Mouse (Mus musculus) forebrain, embryonic 11.5 days (tissue): ENCODE data around the gene Uri1. TPM values are rescaled to one million over a fixed set of nuclear protein-coding genes. Genes with fewer than 3 reads are reported as not detected.

Experiments used
- ATAC-seq: fragments of 200-750 bp; cut with Nextera tagmentation; replicated peaks from 2 replicates; pipeline ENCODE4 v1.8.0; 2017; ENCODE audit warnings: moderate TSS enrichment; ENCODE audit not compliant: low FRiP score
- DNase-seq: peaks from one replicate; pipeline ENCODE4 v3.0.0-alpha.2; 2017; ENCODE audit warnings: low spot score
- H3K27ac ChIP-seq: fragments of 300-500 bp; sonication (generic); 2 replicates; pipeline ENCODE4 v1.5.1; 2014; ENCODE audit warnings: low read depth, low read length
- H3K27me3 ChIP-seq: fragments of 300-500 bp; sonication (generic); 2 replicates; pipeline ENCODE4 v1.6.1; 2014; ENCODE audit warnings: mild to moderate bottlenecking, low read length, mixed read lengths; ENCODE audit not compliant: control insufficient read depth, insufficient read depth
- H3K36me3 ChIP-seq: fragments of 300-500 bp; sonication (generic); 2 replicates; pipeline ENCODE4 v1.6.1; 2014; ENCODE audit warnings: mild to moderate bottlenecking, low read length, moderate library complexity, mixed read lengths; ENCODE audit not compliant: control insufficient read depth, insufficient read depth
- H3K4me1 ChIP-seq: fragments of 300-500 bp; sonication (generic); replicated peaks from 2 replicates; pipeline ENCODE4 v1.6.1; 2014; ENCODE audit warnings: low read length, mixed read lengths; ENCODE audit not compliant: control insufficient read depth, insufficient read depth
- H3K4me2 ChIP-seq: fragments of 300-500 bp; sonication (generic); 2 replicates; pipeline ENCODE4 v1.6.1; 2014; ENCODE audit warnings: low read depth, mild to moderate bottlenecking, low read length, moderate library complexity, mixed read lengths; ENCODE audit not compliant: severe bottlenecking
- H3K4me3 ChIP-seq: fragments of 300-500 bp; sonication (generic); 2 replicates; pipeline ENCODE4 v1.5.1; 2014; ENCODE audit warnings: low read depth, low read length
- H3K9ac ChIP-seq: fragments of 300-500 bp; sonication (generic); 2 replicates; pipeline ENCODE4 v1.6.1; 2014; ENCODE audit warnings: low read length
- H3K9me3 ChIP-seq: fragments of 300-500 bp; sonication (generic); 2 replicates; pipeline ENCODE4 v1.6.1; 2016; ENCODE audit warnings: low read length, mixed read lengths; ENCODE audit not compliant: control insufficient read depth
- WGBS: fragments of 180-500 bp; shearing (Covaris S2); extraction: QIAGEN DNeasy Blood & Tissue Kit; methylation state at CpG from one replicate; pipeline ENCODE4 v1.1.7; 2014; 5-methylcytosine and 5-hydroxymethylcytosine counted together
- polyA plus RNA-seq: library from polyadenylated mRNA; unstranded; fragments of >200 nt; fragmentation: Nextera tagmentation; extraction: Ambion mirVana; gene quantifications from 2 replicates; pipeline ENCODE4 v1.2.1, GENCODE M21; 2014

Uri1 gene
- polyA plus RNA-seq, 1 experiment from 2014 or later = 50.5 TPM

DNA sequence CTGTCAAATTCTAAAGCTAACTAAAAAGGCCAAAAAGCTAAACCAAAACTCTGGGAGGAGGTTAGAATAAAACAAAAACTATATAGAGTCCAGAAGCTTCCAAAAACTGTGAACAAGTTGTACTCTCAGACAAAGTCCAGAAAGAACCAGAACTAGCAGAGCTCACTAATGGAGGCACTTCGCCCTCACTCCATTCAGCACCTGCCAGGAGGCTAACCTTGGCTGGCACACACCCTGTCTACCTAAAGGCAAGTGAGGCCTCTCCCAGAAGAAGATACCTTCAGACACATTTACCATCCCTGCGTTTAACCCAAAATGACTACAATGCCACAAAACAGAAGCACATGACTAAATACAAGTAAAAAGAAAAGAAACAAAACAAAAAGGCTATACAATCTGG is 20.9 kb downstream of the Uri1 start:
- Histone ChIP-seq H3K4me1 (no peaks in the 10 kb centered on the region), H3K9me3 (no peaks in the 10 kb centered on the region), H3K4me2 (no peak overlapping the region), H3K4me3 (no peak overlapping the region), H3K9ac (no peak overlapping the region), H3K27me3 (no peaks in the 10 kb centered on the region), H3K27ac (no peak overlapping the region), H3K36me3 (no peaks in the 10 kb centered on the region)
- WGBS = 91% methylated on average over 2 of the region's 2 CpGs
- DNase-seq (no peak), ATAC-seq (no peak)

DNA sequence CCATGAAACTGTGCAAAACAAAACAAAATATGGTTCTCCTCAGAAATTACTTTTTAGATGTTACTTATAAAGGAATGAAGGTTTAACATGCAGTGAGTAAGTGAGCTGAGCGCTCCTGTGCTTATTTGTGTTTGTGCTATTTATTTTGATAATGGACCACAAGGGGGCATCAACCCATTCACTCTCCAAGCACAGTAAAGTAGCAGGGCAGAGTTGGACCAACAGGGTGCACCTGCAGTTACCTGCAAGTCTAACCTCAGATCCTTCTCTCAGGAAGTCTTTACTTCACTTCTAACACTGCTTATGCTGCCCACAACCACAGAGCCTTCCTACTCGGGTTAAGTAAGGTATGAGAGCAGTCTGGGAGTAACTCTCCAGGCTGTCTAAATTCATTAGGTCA is 23.7 kb downstream of the Uri1 start:
- no peak overlapping the region for H3K27ac ChIP-seq
- ATAC-seq (no peak), DNase-seq (no peak)
- H3K4me1 ChIP-seq = no peaks in the 10 kb centered on the region
- WGBS = 56% methylated on average over 2 of the region's 2 CpGs
- H3K36me3 ChIP-seq = no peaks in the 10 kb centered on the region
- H3K4me2 ChIP-seq = no peak overlapping the region
- no peak overlapping the region for H3K4me3 ChIP-seq
- H3K9ac ChIP-seq = no peak overlapping the region
- no peaks in the 10 kb centered on the region for H3K27me3 ChIP-seq
- no peaks in the 10 kb centered on the region for H3K9me3 ChIP-seq

DNA sequence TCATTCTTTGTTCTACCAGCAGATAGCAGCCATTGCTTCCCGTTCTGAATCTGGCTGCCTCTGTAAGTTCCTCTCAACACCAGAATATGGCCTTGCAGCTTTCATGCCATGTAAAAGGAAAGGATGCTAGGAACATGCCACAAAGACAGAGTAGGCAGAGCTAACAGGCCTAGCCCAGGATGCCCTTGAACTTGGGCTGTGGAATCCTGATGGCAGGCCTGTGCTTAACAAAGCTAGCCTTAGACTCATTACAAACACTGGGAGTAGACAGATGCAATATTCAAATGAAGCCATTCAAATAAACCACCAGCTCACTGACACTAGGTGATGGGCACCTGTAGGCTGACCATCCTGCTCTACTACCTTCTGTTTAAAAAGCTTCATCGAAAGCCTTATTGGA is 30.5 kb downstream of the Uri1 start:
- H3K27ac ChIP-seq = no peak overlapping the region
- WGBS = 97% methylated on average over 2 of the region's 2 CpGs
- H3K9me3 ChIP-seq = no peaks in the 10 kb centered on the region
- no peaks in the 10 kb centered on the region for H3K27me3 ChIP-seq
- no peak overlapping the region for H3K4me2 ChIP-seq
- H3K4me1 ChIP-seq = no peaks in the 10 kb centered on the region
- ATAC-seq (no peak), DNase-seq (no peak)
- H3K4me3 ChIP-seq = no peak overlapping the region
- no peak overlapping the region for H3K9ac ChIP-seq
- H3K36me3 ChIP-seq = no peaks in the 10 kb centered on the region

DNA sequence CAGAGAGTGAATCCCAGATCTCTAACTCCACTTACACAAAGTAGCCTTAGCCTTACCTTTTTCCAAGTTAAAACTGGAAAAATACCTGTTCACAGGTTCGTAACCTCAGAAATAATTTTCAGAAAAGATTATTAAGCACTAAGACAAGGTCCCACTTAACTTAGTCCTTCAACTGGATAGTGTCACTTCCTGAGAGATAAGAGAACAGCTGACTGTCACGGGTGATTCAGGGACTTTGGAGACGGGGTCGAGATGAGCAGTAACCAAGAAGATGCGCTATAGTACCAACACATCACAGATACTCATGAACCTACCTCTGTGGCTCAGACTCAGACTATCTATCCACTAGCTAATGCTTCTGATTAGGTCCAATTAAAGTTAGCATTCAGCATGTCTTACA is 38.5 kb downstream of the Uri1 start:
- WGBS = 91% methylated on average over 5 of the region's 5 CpGs
- H3K9ac ChIP-seq = no peak overlapping the region
- no peak for ATAC-seq
- no peak overlapping the region for H3K4me3 ChIP-seq
- no peaks in the 10 kb centered on the region for H3K4me1 ChIP-seq
- H3K27me3 ChIP-seq = no peaks in the 10 kb centered on the region
- no peaks in the 10 kb centered on the region for H3K36me3 ChIP-seq
- no peak overlapping the region for H3K27ac ChIP-seq
- no peaks in the 10 kb centered on the region for H3K9me3 ChIP-seq
- DNase-seq = no peak
- no peak overlapping the region for H3K4me2 ChIP-seq

DNA sequence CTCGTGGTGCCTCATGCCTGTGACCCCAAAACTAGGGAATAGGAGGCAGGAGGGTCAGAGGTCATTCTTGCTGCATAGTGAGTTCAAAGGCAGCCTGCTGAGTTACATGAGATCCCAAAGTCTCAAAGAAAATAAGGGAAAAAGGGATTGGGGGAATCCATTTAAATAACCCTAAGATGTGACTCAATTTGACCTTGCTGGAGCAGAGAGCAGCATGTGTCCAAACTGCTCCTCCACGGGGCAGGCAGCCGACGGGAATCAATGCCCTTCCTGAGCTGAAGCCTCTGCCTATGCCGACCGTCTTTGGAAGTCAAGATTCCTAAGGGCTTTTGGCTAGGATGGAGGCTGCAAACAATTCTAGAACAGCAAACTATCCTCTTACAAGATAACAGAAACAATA is 39.9 kb downstream of the Uri1 start:
- WGBS = 48% methylated on average over 6 of the region's 6 CpGs
- DNase-seq = no peak
- ATAC-seq = no peak

DNA sequence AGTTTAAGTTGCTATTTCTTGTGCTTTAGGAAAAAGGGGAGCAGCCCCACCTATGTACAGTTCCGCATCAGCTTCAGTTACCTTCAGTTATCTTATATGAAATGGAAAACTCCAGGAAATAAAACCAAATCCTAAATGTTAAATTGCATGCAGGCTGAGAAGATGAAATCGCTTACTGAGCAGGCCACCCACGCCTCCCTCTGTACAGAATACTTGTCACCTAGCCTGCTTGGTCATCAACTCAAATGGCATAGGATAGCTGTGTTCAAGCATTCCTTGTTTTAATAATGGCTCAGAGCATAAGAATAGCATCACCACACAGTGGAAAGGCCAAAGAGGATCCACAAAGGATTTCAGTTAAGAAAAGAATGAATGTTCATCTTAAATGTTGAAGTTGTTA is 43.6 kb downstream of the Uri1 start:
- Histone ChIP-seq H3K9me3 (no peaks in the 10 kb centered on the region), H3K4me1 (no peaks in the 10 kb centered on the region), H3K27ac (no peak overlapping the region), H3K9ac (no peak overlapping the region), H3K4me2 (no peak overlapping the region), H3K4me3 (no peak overlapping the region), H3K36me3 (no peaks in the 10 kb centered on the region), H3K27me3 (no peaks in the 10 kb centered on the region)
- 95% methylated on average over 3 of the region's 3 CpGs for WGBS
- DNase-seq = no peak
- no peak for ATAC-seq

More for the DNA sequence above, 39.9 kb downstream of the Uri1 start:
- H3K9me3 ChIP-seq = no peaks in the 10 kb centered on the region
- no peak overlapping the region for H3K9ac ChIP-seq
- H3K4me2 ChIP-seq = no peak overlapping the region
- no peak overlapping the region for H3K27ac ChIP-seq
- no peaks in the 10 kb centered on the region for H3K27me3 ChIP-seq
- no peaks in the 10 kb centered on the region for H3K4me1 ChIP-seq
- H3K4me3 ChIP-seq = no peak overlapping the region
- no peaks in the 10 kb centered on the region for H3K36me3 ChIP-seq

DNA sequence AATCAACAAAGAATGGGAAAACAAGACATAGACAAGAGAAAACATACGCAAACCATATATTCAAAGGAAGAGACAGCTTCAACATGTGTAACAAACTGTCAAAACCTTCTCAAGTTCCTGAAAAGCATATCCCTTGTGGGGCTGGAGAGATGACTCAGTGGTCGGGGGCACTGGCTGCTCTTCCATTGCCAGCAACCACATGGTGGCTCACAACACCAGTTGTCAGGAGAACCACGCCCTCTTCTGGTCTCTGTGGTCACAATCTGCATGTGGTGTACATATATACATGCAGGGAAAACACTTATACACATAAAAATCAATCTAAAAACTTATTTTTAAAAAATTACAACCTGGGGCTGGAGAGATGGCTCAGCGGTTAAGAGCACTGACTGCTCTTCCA is 44.9 kb downstream of the Uri1 start:
- Histone ChIP-seq H3K4me3 (no peak overlapping the region), H3K4me1 (no peaks in the 10 kb centered on the region), H3K27me3 (no peaks in the 10 kb centered on the region), H3K4me2 (no peak overlapping the region), H3K9ac (no peak overlapping the region), H3K36me3 (no peaks in the 10 kb centered on the region), H3K27ac (no peak overlapping the region), H3K9me3 (no peaks in the 10 kb centered on the region)
- 91% methylated on average over 4 of the region's 4 CpGs for WGBS
- ATAC-seq (no peak), DNase-seq (no peak)

DNA sequence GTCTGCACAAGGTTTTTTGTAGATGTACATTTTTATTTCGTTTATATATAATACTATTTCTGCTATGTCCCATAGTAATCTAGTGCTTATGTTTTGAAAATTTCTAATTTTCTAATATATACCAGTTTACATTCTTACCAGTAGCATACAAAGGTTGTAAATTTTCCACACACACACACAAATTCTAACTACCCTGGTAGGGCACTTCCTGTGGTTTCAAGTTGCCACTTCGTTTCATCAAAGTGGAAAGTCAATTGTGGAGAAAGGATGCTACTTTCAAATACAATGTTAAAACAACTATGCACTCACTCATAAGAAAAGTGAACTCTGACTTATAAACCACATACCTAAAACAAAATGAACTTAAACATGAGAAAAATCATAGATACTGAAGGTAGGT is 45.7 kb downstream of the Uri1 start:
- Histone ChIP-seq H3K9me3 (no peaks in the 10 kb centered on the region), H3K4me2 (no peak overlapping the region), H3K4me1 (peaks cover 2% of the 10 kb centered on the region; the same call in 1 of the 2 replicates), H3K9ac (no peak overlapping the region), H3K4me3 (no peak overlapping the region), H3K27me3 (no peaks in the 10 kb centered on the region), H3K27ac (no peak overlapping the region), H3K36me3 (no peaks in the 10 kb centered on the region)
- no peak for DNase-seq
- 88% methylated on average over 2 of the region's 2 CpGs for WGBS
- ATAC-seq = no peak

DNA sequence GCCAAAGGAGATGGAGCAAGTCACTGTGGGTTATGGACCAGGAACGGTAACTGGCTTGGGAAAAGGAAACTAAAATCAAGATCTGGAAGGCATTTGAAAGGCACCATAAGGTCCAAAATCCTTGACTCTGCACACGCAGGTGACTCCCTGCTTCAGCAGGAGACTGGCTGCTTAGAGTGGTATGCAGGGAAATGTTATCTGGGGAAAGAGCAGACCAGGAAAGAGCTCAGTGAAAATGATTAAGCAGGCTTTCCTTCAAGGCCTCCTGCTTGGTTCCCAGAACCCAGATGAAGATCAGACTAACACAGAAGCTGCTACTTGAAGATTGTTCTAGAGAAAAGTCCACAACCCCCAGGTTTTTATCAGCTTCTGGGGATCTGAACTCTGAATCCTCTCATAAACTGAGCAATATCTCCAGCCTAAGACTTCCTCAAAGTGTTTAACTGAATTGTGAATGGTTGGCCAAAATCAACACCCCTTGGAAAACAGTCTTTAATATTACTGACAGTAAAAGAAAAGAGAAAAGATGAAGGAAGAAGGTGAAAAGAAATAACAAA is 50.3 kb downstream of the Uri1 start:
- no peaks in the 10 kb centered on the region for H3K9me3 ChIP-seq
- DNase-seq (no peak), ATAC-seq (no peak)
- no peaks in the 10 kb centered on the region for H3K27me3 ChIP-seq
- no peak overlapping the region for H3K4me2 ChIP-seq
- H3K9ac ChIP-seq = no peak overlapping the region
- no peaks in the 10 kb centered on the region for H3K36me3 ChIP-seq
- peaks cover 13% of the 10 kb centered on the region; the same call in 1 of the 2 replicates for H3K4me1 ChIP-seq
- 72% methylated on average over 2 of the region's 2 CpGs for WGBS
- no peak overlapping the region for H3K4me3 ChIP-seq
- H3K27ac ChIP-seq = no peak overlapping the region
